Mouse (Mus musculus) cerebellum, postnatal 14 days (tissue): ENCODE data around the gene Ttc25.
A peak's percentile ranks its signal among the peaks of the same experiment; 100 is the strongest.
"Not testable (repeated sequence)": the region's sequence is repeated elsewhere in the genome, so short reads cannot be mapped to it uniquely, and the experiment has no call there.

Source experiments
- DNase-seq, 2 experiments: peaks; one replicate each; pipeline ENCODE4 v3.0.0; 2021; ENCODE audit warnings: mixed read lengths in 2 of 2

The Ttc25 gene

GRCm38 (mm10) chr11:100608796-100609195, 63.4 kb downstream of the Ttc25 start:
- DNase-seq = no peak

DNA sequence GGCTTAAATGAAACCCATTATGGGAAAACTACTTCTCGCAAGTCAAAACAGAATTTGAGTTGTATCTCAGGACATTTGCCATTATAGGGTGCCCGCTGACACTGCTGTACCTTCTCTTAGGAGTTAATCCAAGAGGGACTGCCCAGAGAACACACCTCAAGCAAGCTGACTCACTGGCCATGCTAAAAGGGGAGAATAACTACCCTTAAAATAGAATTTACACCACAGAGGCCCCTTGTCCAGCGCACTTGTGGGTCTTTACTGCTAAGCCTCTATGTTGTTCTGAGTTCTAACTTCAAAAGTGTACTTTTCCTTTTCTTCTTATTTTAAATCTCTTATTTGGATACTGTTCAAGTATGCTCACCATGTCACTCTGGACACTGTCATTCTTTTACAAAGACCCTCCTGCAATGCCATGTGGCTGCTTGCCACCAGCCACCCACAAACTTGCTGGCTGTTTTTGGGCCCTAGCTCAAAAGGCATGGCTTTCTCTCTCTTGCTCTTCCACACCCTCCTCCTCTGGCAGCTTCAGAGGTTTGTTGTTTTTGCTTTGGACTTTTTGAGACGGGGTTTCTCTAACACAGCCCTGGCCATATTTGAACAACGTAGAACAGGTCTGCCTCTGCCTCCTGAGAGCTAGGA, 64.1 kb downstream of the Ttc25 start:
- no peak for DNase-seq

DNA sequence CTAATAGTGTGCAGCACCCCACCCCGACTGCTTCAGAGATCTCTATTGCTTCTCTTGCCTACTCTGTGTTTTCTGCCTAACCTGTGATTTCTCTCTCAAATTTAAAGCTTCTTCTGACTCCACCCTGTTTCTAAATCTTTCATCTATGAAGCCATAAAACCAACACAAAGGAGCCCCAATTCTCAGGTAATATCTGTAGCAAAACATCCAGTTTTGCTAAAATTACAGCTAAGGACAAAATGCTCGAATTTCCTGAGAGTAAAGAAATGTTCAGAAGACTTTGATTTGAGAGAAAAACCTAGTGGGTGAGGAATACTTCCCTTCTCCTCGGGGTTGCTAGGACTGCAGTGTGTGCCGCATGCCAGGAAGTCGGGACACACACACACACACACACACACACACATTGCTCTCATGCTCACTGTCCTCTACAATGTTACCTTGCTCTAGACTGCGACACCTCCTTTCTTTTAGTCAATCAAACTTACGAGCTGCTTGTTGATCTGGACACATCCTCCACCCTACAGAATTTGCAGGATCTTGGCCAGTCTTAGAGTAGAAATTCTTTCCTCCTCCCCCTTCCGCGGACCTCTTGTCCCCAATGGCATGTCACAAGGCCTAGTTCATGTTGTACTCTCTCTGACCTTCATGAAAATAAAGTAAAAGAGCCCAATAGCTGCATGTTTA, 64.7 kb downstream of the Ttc25 start:
- no peak for DNase-seq

GRCm38 (mm10) chr11:100611627-100612026, 66.2 kb downstream of the Ttc25 start:
- peak; percentile 63 to 68 for DNase-seq

DNA sequence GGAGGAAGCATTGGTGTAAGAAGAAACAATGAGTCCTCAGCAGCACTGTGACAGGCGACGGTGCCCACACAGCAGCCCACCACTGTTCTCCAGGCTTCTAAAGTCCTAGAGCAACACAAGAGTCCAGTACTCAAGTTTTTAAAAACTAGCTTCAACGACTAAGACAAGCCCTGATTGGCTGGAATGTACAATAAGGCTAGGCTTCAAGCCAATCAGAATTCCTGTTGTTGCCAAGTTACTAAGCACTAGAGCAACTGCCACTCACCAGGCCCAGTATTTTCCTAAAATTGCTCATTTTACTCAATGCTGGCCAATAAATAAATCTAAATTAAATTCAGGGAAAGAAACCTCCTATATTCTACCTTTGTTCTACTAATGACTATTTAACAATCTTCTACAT, 67.8 kb downstream of the Ttc25 start:
- peak in 1 of 2 experiments; percentile 51 for DNase-seq

DNA sequence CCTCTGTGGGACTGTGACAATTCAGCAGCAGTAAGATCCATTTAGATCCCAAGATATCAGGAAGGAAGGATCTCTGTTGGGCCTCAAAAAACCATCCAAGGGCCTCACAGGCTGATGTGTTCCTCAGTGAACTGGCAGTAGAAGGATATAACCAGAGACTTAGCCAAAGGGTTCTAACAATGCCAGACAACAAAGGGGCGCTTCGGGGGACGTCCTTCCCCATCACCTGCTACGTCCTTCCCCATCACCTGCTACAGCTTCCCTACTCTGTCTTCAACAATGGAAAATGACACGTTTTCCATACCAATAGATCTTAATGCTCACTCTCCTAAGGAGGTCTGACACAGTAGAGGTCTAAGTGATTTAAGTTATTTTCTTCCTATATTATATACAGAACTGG, 70.9 kb downstream of the Ttc25 start:
- no peak for DNase-seq

DNA sequence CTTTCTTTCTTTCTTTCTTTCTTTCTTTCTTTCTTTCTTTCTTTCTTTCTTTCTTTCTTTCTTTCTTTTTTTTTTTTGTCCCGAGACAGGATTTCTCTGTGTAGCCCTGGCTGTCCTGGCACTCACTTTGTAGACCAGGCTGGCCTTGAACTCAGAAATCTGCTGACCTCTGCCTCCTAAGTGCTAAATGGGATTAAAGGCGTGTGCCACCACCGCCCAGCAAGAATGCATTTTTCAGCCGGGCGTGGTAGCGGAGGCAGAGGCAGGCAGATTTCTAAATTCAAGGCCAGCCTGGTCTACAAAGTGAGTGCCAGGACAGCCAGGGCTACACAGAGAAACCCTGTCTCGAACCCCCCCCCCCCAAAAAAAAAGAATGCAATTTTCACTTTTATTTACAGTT, 71.4 kb downstream of the Ttc25 start:
- not testable (repeated sequence) for DNase-seq

DNA sequence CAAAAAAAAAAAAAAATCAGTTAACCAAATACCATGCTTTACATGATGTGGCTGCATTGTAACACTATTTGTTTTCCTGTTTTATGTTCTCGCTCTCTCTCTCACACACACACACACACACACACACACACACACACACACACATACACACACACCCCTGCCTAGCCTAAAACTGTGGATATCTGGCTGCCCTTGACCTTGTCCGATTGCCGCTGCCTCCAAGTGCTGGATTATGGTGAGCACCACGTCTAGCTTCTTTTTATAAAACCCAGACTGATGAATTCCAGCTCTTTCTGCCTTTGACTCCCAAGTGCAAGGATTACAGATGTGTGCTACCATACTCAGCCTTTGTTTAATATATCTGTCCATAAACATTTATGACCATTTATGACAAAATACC, 72.1 kb downstream of the Ttc25 start:
- no peak for DNase-seq

DNA sequence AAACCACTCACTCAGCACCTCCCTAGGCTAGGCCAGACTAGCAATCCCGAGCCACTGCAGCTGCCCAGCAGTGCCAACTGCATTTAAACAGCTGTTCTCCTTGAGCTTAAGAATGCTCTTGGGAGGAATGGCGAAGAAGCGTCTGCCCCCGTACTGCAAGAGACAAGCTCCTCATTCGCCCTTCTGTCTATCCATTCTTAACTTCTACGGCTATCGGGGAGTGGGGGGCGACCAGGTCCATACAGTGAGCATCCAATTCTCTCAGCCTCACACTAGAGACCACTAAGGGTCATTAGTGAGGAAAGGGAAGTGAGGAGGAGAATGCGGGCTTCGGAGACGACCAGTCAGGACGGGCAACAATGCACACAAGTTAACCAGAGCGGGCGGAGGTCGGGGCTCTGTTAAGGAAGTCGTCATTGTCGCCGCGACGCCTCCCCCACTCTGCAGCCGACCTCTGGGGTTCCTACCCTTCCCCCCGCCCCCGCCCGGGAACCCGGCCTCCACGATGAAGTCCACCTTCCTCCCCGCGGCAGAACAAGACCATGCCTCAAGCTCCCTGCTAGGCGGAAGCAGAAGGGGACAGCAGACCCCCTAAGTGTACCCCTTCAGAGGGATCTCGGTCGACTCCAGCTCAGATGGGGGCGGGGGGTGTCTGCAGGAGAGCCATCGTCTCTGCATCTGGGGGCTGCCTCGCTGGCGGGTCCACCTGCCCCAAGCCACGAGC, 73.5 kb downstream of the Ttc25 start, which contains the start of gene Nkiras2:
Gene Nkiras2, plus strand, starts transcription at position 484 of the 724 bp plus-strand sequence.
- DNase-seq = peak; percentile 65 to 71

DNA sequence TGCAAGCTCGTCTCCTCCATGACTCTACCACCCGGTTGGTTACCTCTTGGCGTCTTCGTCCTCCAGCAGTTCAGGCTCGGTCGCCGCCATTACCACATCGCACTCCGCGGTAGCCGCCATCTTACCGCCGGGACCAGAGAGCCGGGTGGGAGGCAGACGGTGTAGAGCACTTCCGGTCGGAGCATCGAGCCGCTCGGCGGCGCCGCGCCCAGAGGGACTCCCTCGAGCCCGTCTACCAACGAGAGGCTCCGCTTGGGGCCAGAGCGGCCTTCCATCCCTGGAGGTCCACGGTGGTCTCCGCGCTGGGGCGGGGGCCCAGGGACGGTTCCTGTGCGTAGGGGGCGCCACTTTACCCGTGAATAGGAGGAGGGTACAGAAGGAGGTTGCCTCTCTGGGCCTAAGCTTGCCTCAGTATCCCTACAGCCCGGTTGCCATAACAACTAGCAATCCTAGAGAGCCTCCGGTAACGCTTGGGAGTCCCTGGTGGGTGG, 74.1 kb downstream of the Ttc25 start:
- peak; percentile 98 for DNase-seq

DNA sequence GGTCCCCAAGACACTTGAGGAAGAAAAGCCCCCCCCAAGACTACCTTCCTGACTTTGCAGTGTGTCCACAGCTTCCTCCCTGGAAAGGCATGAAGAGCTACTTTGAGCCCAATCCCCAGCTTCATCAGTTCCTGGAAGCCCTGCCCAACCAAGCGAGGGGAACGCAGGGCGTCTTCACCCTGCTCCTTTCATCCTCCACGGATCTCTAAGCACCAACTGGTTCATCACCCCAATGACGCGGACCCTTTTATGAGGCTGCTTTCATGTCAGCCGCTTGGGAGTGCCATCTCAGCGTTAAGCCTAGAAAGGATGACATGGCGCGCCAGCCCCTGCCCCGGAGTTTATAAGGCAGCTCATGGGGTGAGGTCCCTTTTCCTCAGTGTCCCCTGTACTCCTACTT, 74.6 kb downstream of the Ttc25 start, which contains the start of gene Dnajc7:
Gene Dnajc7, minus strand, starts transcription at position 187 of the 400 bp plus-strand sequence.
- DNase-seq = no peak
